Mouse (Mus musculus) neural tube, embryonic 14.5 days (tissue): ENCODE measurements around the gene Smad5. TPM values are rescaled to one million over a fixed set of nuclear protein-coding genes. Genes with fewer than 3 reads are reported as not detected.

Experiments used
- ATAC-seq: fragments of 200-750 bp; cut with Nextera tagmentation; 2 replicates; pipeline ENCODE4 v1.8.0; 2017; ENCODE audit warnings: low read depth, mild to moderate bottlenecking, moderate TSS enrichment, moderate library complexity
- H3K27ac ChIP-seq: fragments of 300-500 bp; sonication (generic); 2 replicates; pipeline ENCODE4 v1.5.1; 2014; ENCODE audit warnings: low read depth, mild to moderate bottlenecking, control low read depth, low read length, moderate library complexity, mixed read lengths
- H3K27me3 ChIP-seq: fragments of 300-500 bp; sonication (generic); 2 replicates; pipeline ENCODE4 v1.6.1; 2014; ENCODE audit warnings: low read length; ENCODE audit not compliant: control insufficient read depth, insufficient read depth
- H3K36me3 ChIP-seq: fragments of 300-500 bp; sonication (generic); 2 replicates; pipeline ENCODE4 v1.6.1; 2014; ENCODE audit warnings: low read length, mixed read lengths; ENCODE audit not compliant: control insufficient read depth, insufficient read depth
- H3K4me1 ChIP-seq: fragments of 300-500 bp; sonication (generic); 2 replicates; pipeline ENCODE4 v1.6.1; 2014; ENCODE audit warnings: low read length; ENCODE audit not compliant: control insufficient read depth, insufficient read depth
- H3K4me2 ChIP-seq: fragments of 300-500 bp; sonication (generic); 2 replicates; pipeline ENCODE4 v1.6.1; 2014; ENCODE audit warnings: mild to moderate bottlenecking, low read depth, low read length, control low read depth
- H3K4me3 ChIP-seq: fragments of 300-500 bp; sonication (generic); 2 replicates; pipeline ENCODE4 v1.5.1; 2014; ENCODE audit warnings: low read depth, low read length, control low read depth, mixed read lengths
- H3K9ac ChIP-seq: fragments of 300-500 bp; sonication (generic); replicated peaks from 2 replicates; pipeline ENCODE4 v1.6.1; 2014; ENCODE audit warnings: low read depth, mild to moderate bottlenecking, control low read depth, low read length, mixed read lengths
- H3K9me3 ChIP-seq: fragments of 300-500 bp; sonication (generic); 2 replicates; pipeline ENCODE4 v1.6.1; 2016; ENCODE audit warnings: low read length; ENCODE audit not compliant: control insufficient read depth
- WGBS: fragments of 180-500 bp; shearing (Covaris S2); extraction: QIAGEN DNeasy Blood & Tissue Kit; methylation state at CpG from one replicate; pipeline ENCODE4 v1.1.7; 2014; 5-methylcytosine and 5-hydroxymethylcytosine counted together
- polyA plus RNA-seq: library from polyadenylated mRNA; unstranded; fragments of >200 nt; fragmentation: Nextera tagmentation; extraction: Ambion mirVana; gene quantifications from 2 replicates; pipeline ENCODE4 v1.2.1, GENCODE M21; 2014

The Smad5 gene
- polyA plus RNA-seq, 1 experiment from 2014 or later: 33.2 TPM

GRCm38 (mm10) chr13:56678188-56678787 lies 24.5 kb upstream of the Smad5 start:
- Histone ChIP-seq H3K9ac (no peak overlapping the region), H3K4me1 (no peaks in the 10 kb centered on the region), H3K27me3 (no peaks in the 10 kb centered on the region), H3K4me2 (no peak overlapping the region), H3K4me3 (no peak overlapping the region), H3K36me3 (no peaks in the 10 kb centered on the region), H3K9me3 (no peaks in the 10 kb centered on the region), H3K27ac (no peak overlapping the region)
- 37% methylated on average over 10 of the region's 10 CpGs for WGBS
- no peak for ATAC-seq

DNA sequence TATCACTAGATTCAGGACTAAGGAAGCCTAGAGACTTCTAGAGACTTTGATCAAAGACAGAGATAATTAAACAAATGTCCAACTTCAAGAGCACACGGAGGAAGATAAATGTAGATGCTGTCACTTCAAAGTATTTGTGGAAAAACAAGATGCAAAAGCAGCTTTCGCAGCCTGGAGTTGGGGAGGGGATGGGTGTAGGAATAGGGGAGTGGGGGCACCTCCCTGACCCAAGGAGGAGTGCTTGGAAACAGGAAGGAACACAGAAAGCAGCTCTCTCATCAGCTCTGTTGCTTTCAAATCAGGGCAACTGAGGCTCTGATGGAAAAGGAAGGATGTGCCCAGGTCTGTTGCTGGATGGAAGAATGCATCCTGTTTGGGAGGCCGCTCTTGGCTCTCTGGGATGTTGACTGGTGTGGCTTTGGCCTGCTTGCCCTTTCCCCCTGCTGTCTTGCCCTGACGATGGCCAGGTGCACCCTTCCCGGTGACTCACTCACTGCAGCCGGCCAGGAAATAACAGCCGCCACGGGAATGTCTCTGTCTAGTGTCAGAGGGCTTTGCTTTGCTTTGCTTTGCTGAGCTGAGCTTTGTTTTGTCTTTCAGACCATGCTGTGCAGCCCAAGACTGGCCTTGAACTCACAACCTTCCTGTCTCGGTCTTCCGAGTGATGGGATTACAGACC lies 23.8 kb upstream of the Smad5 start:
- H3K4me2 ChIP-seq: no peak overlapping the region
- no peak overlapping the region for H3K27ac ChIP-seq
- no peaks in the 10 kb centered on the region for H3K4me1 ChIP-seq
- no peak for ATAC-seq
- no peaks in the 10 kb centered on the region for H3K9me3 ChIP-seq
- H3K27me3 ChIP-seq: no peaks in the 10 kb centered on the region
- H3K9ac ChIP-seq: no peak overlapping the region
- H3K36me3 ChIP-seq: no peaks in the 10 kb centered on the region
- H3K4me3 ChIP-seq: no peak overlapping the region
- 71% methylated on average over 10 of the region's 10 CpGs for WGBS

- Histone ChIP-seq H3K27ac (no peak overlapping the region), H3K9me3 (no peaks in the 10 kb centered on the region), H3K9ac (no peak overlapping the region), H3K27me3 (no peaks in the 10 kb centered on the region), H3K4me1 (no peaks in the 10 kb centered on the region), H3K4me2 (no peak overlapping the region), H3K36me3 (no peaks in the 10 kb centered on the region), H3K4me3 (no peak overlapping the region)
- ATAC-seq: no peak
- WGBS: 72% methylated on average over 4 of the region's 4 CpGs
Measured at GRCm38 (mm10) chr13:56681924-56682323, 20.9 kb upstream of the Smad5 start.

- Histone ChIP-seq H3K4me2 (no peak overlapping the region), H3K4me3 (no peak overlapping the region), H3K9me3 (no peaks in the 10 kb centered on the region), H3K27ac (no peak overlapping the region), H3K9ac (no peak overlapping the region), H3K4me1 (no peaks in the 10 kb centered on the region), H3K36me3 (no peaks in the 10 kb centered on the region), H3K27me3 (no peaks in the 10 kb centered on the region)
- ATAC-seq: no peak
- WGBS: 89% methylated on average over 17 of the region's 17 CpGs
Measured at GRCm38 (mm10) chr13:56682326-56682725, 20.5 kb upstream of the Smad5 start.

- WGBS: 81% methylated on average over 7 of the region's 7 CpGs
- H3K4me1 ChIP-seq: no peaks in the 10 kb centered on the region
- H3K27ac ChIP-seq: no peak overlapping the region
- no peaks in the 10 kb centered on the region for H3K9me3 ChIP-seq
- no peak overlapping the region for H3K9ac ChIP-seq
- ATAC-seq: no peak
- no peaks in the 10 kb centered on the region for H3K27me3 ChIP-seq
- H3K4me3 ChIP-seq: no peak overlapping the region
- no peaks in the 10 kb centered on the region for H3K36me3 ChIP-seq
- H3K4me2 ChIP-seq: no peak overlapping the region
Measured at GRCm38 (mm10) chr13:56683306-56683705, 19.5 kb upstream of the Smad5 start.

GRCm38 (mm10) chr13:56692011-56692410 lies 10.8 kb upstream of the Smad5 start:
- no peaks in the 10 kb centered on the region for H3K4me1 ChIP-seq
- no peak overlapping the region for H3K27ac ChIP-seq
- H3K9ac ChIP-seq: no peak overlapping the region
- no peaks in the 10 kb centered on the region for H3K9me3 ChIP-seq
- no peaks in the 10 kb centered on the region for H3K36me3 ChIP-seq
- H3K27me3 ChIP-seq: no peaks in the 10 kb centered on the region
- ATAC-seq: no peak
- H3K4me3 ChIP-seq: no peak overlapping the region
- no peak overlapping the region for H3K4me2 ChIP-seq
- 52% methylated on average over 7 of the region's 7 CpGs for WGBS

DNA sequence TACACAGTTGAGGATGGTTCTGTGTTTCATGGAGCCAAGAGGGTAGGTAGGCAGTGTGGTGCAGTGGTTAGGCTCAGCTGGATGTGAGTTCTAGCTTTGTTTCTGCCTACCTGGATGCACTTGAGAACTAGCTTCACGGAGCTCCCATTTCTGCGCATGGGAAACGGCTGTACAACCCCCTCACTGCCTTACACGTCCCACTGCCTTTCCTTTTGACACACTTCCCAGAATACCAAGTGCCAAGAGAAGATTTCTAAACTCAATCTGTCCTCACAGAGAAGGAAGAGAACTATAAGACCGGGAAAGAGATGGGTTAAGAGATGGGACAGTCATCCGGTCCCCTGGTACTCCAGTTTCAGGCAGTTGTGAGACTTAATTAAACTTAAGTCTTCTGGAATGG lies 10.2 kb upstream of the Smad5 start:
- H3K27me3 ChIP-seq: no peaks in the 10 kb centered on the region
- peaks cover 4% of the 10 kb centered on the region for H3K4me1 ChIP-seq
- no peak overlapping the region for H3K27ac ChIP-seq
- no peak overlapping the region for H3K4me2 ChIP-seq
- no peak for ATAC-seq
- no peaks in the 10 kb centered on the region for H3K9me3 ChIP-seq
- H3K4me3 ChIP-seq: no peak overlapping the region
- H3K9ac ChIP-seq: no peak overlapping the region
- 89% methylated on average over 6 of the region's 6 CpGs for WGBS
- H3K36me3 ChIP-seq: no peaks in the 10 kb centered on the region

GRCm38 (mm10) chr13:56695701-56696100 lies 7.1 kb upstream of the Smad5 start:
- ATAC-seq: no peak
- no peaks in the 10 kb centered on the region for H3K9me3 ChIP-seq
- no peaks in the 10 kb centered on the region for H3K27me3 ChIP-seq
- no peak overlapping the region for H3K27ac ChIP-seq
- peaks cover 14% of the 10 kb centered on the region for H3K4me1 ChIP-seq
- no peak overlapping the region for H3K9ac ChIP-seq
- H3K4me3 ChIP-seq: no peak overlapping the region
- 86% methylated on average over 5 of the region's 5 CpGs for WGBS
- no peak overlapping the region for H3K4me2 ChIP-seq
- H3K36me3 ChIP-seq: no peaks in the 10 kb centered on the region

DNA sequence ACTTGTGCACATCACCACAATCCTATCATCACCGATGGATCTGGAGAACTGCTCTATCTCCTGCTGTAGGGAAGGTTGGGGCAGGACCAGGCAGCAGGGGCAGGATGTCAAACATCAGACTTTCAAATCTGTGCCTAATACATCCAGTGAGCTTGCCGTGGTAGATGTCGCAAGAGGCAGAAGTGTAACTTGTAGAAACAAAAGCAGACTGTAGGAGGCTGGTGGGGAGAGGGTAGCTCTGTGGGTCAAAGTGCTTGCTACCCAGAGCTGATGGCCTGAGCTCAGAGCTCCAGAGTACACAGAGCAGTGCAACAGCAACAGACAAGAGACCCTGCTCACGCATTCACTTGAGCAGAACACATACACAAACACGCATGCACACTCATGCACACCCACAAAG lies 6.1 kb upstream of the Smad5 start:
- ATAC-seq: no peak
- Histone ChIP-seq H3K36me3 (no peaks in the 10 kb centered on the region), H3K27me3 (no peaks in the 10 kb centered on the region), H3K9ac (no peak overlapping the region), H3K9me3 (no peaks in the 10 kb centered on the region), H3K4me2 (no peak overlapping the region), H3K27ac (no peak overlapping the region), H3K4me1 (peaks cover 14% of the 10 kb centered on the region), H3K4me3 (no peak overlapping the region)
- 87% methylated on average over 5 of the region's 5 CpGs for WGBS
